Mouse (Mus musculus): ENCODE results near the gene Lad1. TPM values are rescaled to one million over a fixed set of nuclear protein-coding genes. Genes with fewer than 3 reads are reported as not detected.

Gene Lad1
- polyA plus RNA-seq, 2 experiments, result 12.2 to 25.9 TPM

- Histone ChIP-seq H3K27me3 (ENCODE audit: control insufficient read depth, insufficient read depth, low read length) (no peaks in the 10 kb centered on the region), H3K36me3 (ENCODE audit: control insufficient read depth, insufficient read depth, low read length) (no peaks in the 10 kb centered on the region), H3K9ac (ENCODE audit: low read depth, low read length, severe bottlenecking) (no peak overlapping the region), H3K4me3 (replicated peaks; ENCODE audit: low read length) (no peak overlapping the region), H3K4me1 (ENCODE audit: control insufficient read depth, insufficient read depth, low read length) (no peaks in the 10 kb centered on the region), H3K9me3 (ENCODE audit: control insufficient read depth, low read length) (no peaks in the 10 kb centered on the region), H3K27ac (replicated peaks; ENCODE audit: low read depth, low read length) (no peak overlapping the region), H3K4me2 (replicated peaks; ENCODE audit: low read depth, low read length, severe bottlenecking) (no peak overlapping the region)
- no peak for TF ChIP-seq POLR2A (IDR thresholded peaks at IDR 0.05; ENCODE audit: borderline replicate concordance, extremely low read depth, insufficient read depth, insufficient read length)
- peak; percentile 33 for DNase-seq (ENCODE audit: low spot score)
- no peak for ATAC-seq (ENCODE audit: low FRiP score, low read depth)
- 73% methylated on average over 10 of the region's 10 CpGs for WGBS
Measured at GRCm38 (mm10) chr1:135882385-135883109, 64.1 kb downstream of the Lad1 start.

Other genes starting within 250 kb of the Lad1 start
- gene Nav1, start 211.3 kb upstream of the Lad1 start, polyA plus RNA-seq (2012; rRNA removed), result 26.8 and 31.8 TPM in 2 replicates
- gene Nav1, start 211.3 kb upstream of the Lad1 start, polyA plus RNA-seq (2014; fragmentation: Nextera tagmentation; extraction: Ambion mirVana), result 14.4 and 17.3 TPM in 2 replicates
- 120 and 123 TPM in 2 replicates for gene Csrp1, start 98.5 kb upstream of the Lad1 start, polyA plus RNA-seq (2012; rRNA removed)
- gene Csrp1, start 98.5 kb upstream of the Lad1 start, polyA plus RNA-seq (2014; fragmentation: Nextera tagmentation; extraction: Ambion mirVana), result 95.6 and 102 TPM in 2 replicates
- gene Phlda3, start 52.5 kb upstream of the Lad1 start, polyA plus RNA-seq (2012; rRNA removed), result 60.6 and 69.1 TPM in 2 replicates
- gene Phlda3, start 52.5 kb upstream of the Lad1 start, polyA plus RNA-seq (2014; fragmentation: Nextera tagmentation; extraction: Ambion mirVana), result 85.1 and 87.4 TPM in 2 replicates
- gene Tnni1, start 39.2 kb upstream of the Lad1 start, polyA plus RNA-seq (2012; rRNA removed), result 349 and 357 TPM in 2 replicates
- gene Tnni1, start 39.2 kb upstream of the Lad1 start, polyA plus RNA-seq (2014; fragmentation: Nextera tagmentation; extraction: Ambion mirVana), result 300 and 419 TPM in 2 replicates
- 44.5 and 108 TPM in 2 replicates for gene Tnnt2, start 17.8 kb downstream of the Lad1 start, polyA plus RNA-seq (2012; rRNA removed)
- gene Tnnt2, start 17.8 kb downstream of the Lad1 start, polyA plus RNA-seq (2014; fragmentation: Nextera tagmentation; extraction: Ambion mirVana), result 78.3 and 104 TPM in 2 replicates
- 36.0 and 41.5 TPM in 2 replicates for gene Pkp1, start 100.6 kb downstream of the Lad1 start, polyA plus RNA-seq (2012; rRNA removed)
- 25.5 and 31.2 TPM in 2 replicates for gene Pkp1, start 100.6 kb downstream of the Lad1 start, polyA plus RNA-seq (2014; fragmentation: Nextera tagmentation; extraction: Ambion mirVana)
- 0.69 and 0.74 TPM in 2 replicates for gene Igfn1, start 187.7 kb downstream of the Lad1 start, polyA plus RNA-seq (2012; rRNA removed)
- gene Igfn1, start 187.7 kb downstream of the Lad1 start, polyA plus RNA-seq (2014; fragmentation: Nextera tagmentation; extraction: Ambion mirVana), result 0.14 and 0.28 TPM in 2 replicates
- gene Tmem9, start 189.6 kb downstream of the Lad1 start, polyA plus RNA-seq (2012; rRNA removed), result 162 and 190 TPM in 2 replicates
- 98.6 and 111 TPM in 2 replicates for gene Tmem9, start 189.6 kb downstream of the Lad1 start, polyA plus RNA-seq (2014; fragmentation: Nextera tagmentation; extraction: Ambion mirVana)
- 0.18 and 0.36 TPM in 2 replicates for gene Ascl5, start 232.2 kb downstream of the Lad1 start, polyA plus RNA-seq (2012; rRNA removed)
- not detected in 2 replicates for gene Ascl5, start 232.2 kb downstream of the Lad1 start, polyA plus RNA-seq (2014; fragmentation: Nextera tagmentation; extraction: Ambion mirVana)
- gene Cacna1s, start 234.2 kb downstream of the Lad1 start, polyA plus RNA-seq (2012; rRNA removed), result 16.6 and 22.4 TPM in 2 replicates
- 4.3 and 6.9 TPM in 2 replicates for gene Cacna1s, start 234.2 kb downstream of the Lad1 start, polyA plus RNA-seq (2014; fragmentation: Nextera tagmentation; extraction: Ambion mirVana)

All from limb, embryonic 14.5 days (tissue).